16 mouse cellular contexts compared by ENCODE assay signal in genomic region chr1:56900187-56900586, GRCm38 (mm10).
DNase-seq lines count a peak whose midpoint lies in the region.
"Had no signal": no experiment of that assay in that cellular context is flagged by ENCODE, and none has a peak within 500 bp of the region (broad histone marks: within the 10 kb centered on the region; RNA-seq: fewer than 3 reads in every experiment).

No protein-coding gene starts in this region.

- DNase-seq in cerebellum, postnatal 14 days, result peak; percentile 19 to 24
- no peak for DNase-seq in cerebellum, adult 18-20 months
- DNase-seq in layer of hippocampus, adult 18-20 months (ENCODE audit: low spot score in 2 of 2), result peak; percentile 25 to 57
- DNase-seq in layer of hippocampus, adult 9-10 months (ENCODE audit: low spot score), result no peak
- DNase-seq in brain, adult 2 months (ENCODE audit: low read depth, low spot score), result peak; percentile 80
- DNase-seq in left cerebral cortex, postnatal 4 days, result peak; percentile 6
- no peak for DNase-seq in spleen, postnatal 36 days (ENCODE audit: low spot score in 2 of 2)
- DNase-seq: adrenal gland, postnatal 25 days; cerebellum, adult 8-10 months; heart, postnatal 14 days; kidney, adult 2 months; kidney, postnatal 10 days; liver, embryonic 13.5 days; lung, embryonic 14.5 days; lung, postnatal 36 days; thymus, postnatal 14 days had no signal

- intact Hi-C loops in left cerebral cortex, postnatal 4 days (cut with DNase I), result no loop called here

Comparison
In these comparisons a context has a peak if more than half of its experiments do, and no peak if none do; other contexts are left out.
1. DNase-seq: peak in cerebellum, postnatal 14 days (2 of 2), layer of hippocampus, adult 18-20 months (2 of 2), brain, adult 2 months (single experiment) and left cerebral cortex, postnatal 4 days (single experiment); none in cerebellum, adult 18-20 months (0 of 2), layer of hippocampus, adult 9-10 months (single experiment) and spleen, postnatal 36 days (0 of 2).